Mouse (Mus musculus): ENCODE measurements around the gene Hist1h2bl.

The Hist1h2bl gene

GRCm38 (mm10) chr13:21722373-21722925 is 6.5 kb upstream of the Hist1h2bl start:
- peak; percentile 64 for DNase-seq (ENCODE audit: low read depth, low spot score)

GRCm38 (mm10) chr13:21721757-21722372 is 5.9 kb upstream of the Hist1h2bl start, which contains the start of gene Hist1h2bm:
Gene Hist1h2bm (plus strand): TSS chr13:21722044.
- peak; percentile 96 for DNase-seq (ENCODE audit: low read depth, low spot score)

- peak; percentile 74 for DNase-seq (ENCODE audit: low read depth, low spot score)
Measured at GRCm38 (mm10) chr13:21721107-21721756, 5.3 kb upstream of the Hist1h2bl start.

GRCm38 (mm10) chr13:21718381-21719080 is 2.6 kb upstream of the Hist1h2bl start:
- peak; percentile 72 for DNase-seq (ENCODE audit: low read depth, low spot score)

GRCm38 (mm10) chr13:21717397-21718357 is 1.7 kb upstream of the Hist1h2bl start, which contains the start of gene Hist1h3h:
Gene Hist1h3h (plus strand): TSS chr13:21717659.
- peak; percentile 95 for DNase-seq (ENCODE audit: low read depth, low spot score)

GRCm38 (mm10) chr13:21716540-21717391 is 823 bp upstream of the Hist1h2bl start:
- peak; percentile 83 for DNase-seq (ENCODE audit: low read depth, low spot score)

GRCm38 (mm10) chr13:21715131-21715863 is 646 bp downstream of the Hist1h2bl start:
- DNase-seq (ENCODE audit: low read depth, low spot score), result peak; percentile 82

GRCm38 (mm10) chr13:21714725-21715124 is 1.2 kb downstream of the Hist1h2bl start:
- peak; percentile 79 for DNase-seq (ENCODE audit: low read depth, low spot score)

GRCm38 (mm10) chr13:21711698-21712097 is 4.2 kb downstream of the Hist1h2bl start:
- no peak for DNase-seq (ENCODE audit: low read depth, low spot score)

- peak; percentile 60 for DNase-seq (ENCODE audit: low read depth, low spot score)
Measured at GRCm38 (mm10) chr13:21710821-21711525, 5.0 kb downstream of the Hist1h2bl start.

- DNase-seq (ENCODE audit: low read depth, low spot score), result peak; percentile 87
Measured at GRCm38 (mm10) chr13:21710031-21710711, 5.8 kb downstream of the Hist1h2bl start.

GRCm38 (mm10) chr13:21706669-21707068 is 9.3 kb downstream of the Hist1h2bl start:
- no peak for DNase-seq (ENCODE audit: low read depth, low spot score)

GRCm38 (mm10) chr13:21697811-21698210 is 18.1 kb downstream of the Hist1h2bl start, which contains the start of gene Olfr1359:
Gene Olfr1359 (plus strand): TSS chr13:21698111.
- no peak for DNase-seq (ENCODE audit: low read depth, low spot score)

- DNase-seq (ENCODE audit: low read depth, low spot score), result no peak
Measured at GRCm38 (mm10) chr13:21677305-21677704, 38.6 kb downstream of the Hist1h2bl start, which contains the start of gene Olfr1360. Gene Olfr1360 (minus strand): TSS chr13:21677405.

All from ES-CJ7 (cell line).